Mouse (Mus musculus) lung, adult 2 months (tissue): ENCODE results near the gene Litaf.

Experiments used
- CTCF ChIP-seq: fragments of 200-500 bp; IDR thresholded peaks from 2 replicates; pipeline ENCODE4 v1.5.1; 2011; ENCODE audit warnings: mild to moderate bottlenecking, low read length, control low read depth; ENCODE audit not compliant: insufficient read depth
- POLR2A ChIP-seq: fragments of 200-500 bp; IDR thresholded peaks from 2 replicates; pipeline ENCODE4 v1.6.1; 2011; ENCODE audit warnings: low read depth, mild to moderate bottlenecking, control low read depth, low read length, borderline replicate concordance; ENCODE audit errors: extremely low read depth

GRCm38 (mm10) chr16:10947724-10948123, 118.2 kb downstream of the Litaf start:
- TF ChIP-seq POLR2A (no peak), CTCF (no peak)
